ENCODE assay signal across 16 mouse cellular contexts in the genomic region with DNA sequence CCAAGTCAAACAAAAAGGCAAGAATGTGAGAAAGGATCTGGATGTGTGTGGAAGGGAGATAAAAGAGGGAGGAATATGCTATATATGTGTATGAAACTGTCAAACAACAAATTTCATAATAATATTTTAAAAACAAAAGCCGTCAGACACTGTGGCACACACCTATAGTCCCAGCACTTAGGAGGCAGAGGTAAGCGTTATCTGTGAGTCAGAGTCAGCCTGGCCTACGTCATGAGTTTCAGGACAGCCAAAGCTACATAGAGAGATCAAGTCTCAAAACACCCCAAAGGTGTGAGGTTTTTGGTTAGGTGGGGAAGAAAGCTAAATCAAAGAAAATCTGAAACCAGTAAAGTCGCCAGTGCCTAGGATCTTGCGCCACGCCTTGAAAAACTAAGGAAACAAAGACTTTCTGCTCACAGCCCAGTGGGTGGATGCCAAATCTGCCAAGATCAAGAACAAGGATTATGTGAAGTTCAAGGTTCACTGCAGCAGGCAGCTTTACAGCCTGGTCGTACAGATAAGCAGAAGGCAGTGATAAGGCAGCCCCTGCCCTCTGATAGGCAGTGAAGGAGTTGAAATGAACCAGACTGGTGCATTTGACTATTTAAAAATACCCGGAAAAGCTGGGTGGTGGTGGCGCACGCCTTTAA. TPM values are rescaled to one million over a fixed set of nuclear protein-coding genes. Genes with fewer than 3 reads are reported as not detected.
DNase-seq lines count a peak whose midpoint lies in the region; ATAC-seq and TF ChIP-seq lines count a peak whose summit lies in the region.
"Had no signal": no experiment of that assay in that cellular context is flagged by ENCODE, and none has a peak within 500 bp of the region (broad histone marks: within the 10 kb centered on the region; RNA-seq: fewer than 3 reads in every experiment).

No protein-coding gene starts in this region.

- no peak overlapping the region for H3K9ac ChIP-seq in intestine, embryonic 16.5 days (ENCODE audit: low read depth, low read length)
- H3K9ac ChIP-seq in hindbrain, embryonic 12.5 days, result no peak overlapping the region
- H3K9ac ChIP-seq: heart, embryonic 13.5 days; hindbrain, embryonic 15.5 days had no signal

- H3K4me1 ChIP-seq in intestine, embryonic 16.5 days (ENCODE audit: control insufficient read depth, insufficient read depth, low read length), result 0 out of 2 replicates have a peak, but pooled peaks cover 4% of the 10 kb centered on the region
- no peaks in the 10 kb centered on the region for H3K4me1 ChIP-seq in hindbrain, embryonic 12.5 days
- no peaks in the 10 kb centered on the region for H3K4me1 ChIP-seq in cerebellum, adult 2 months (ENCODE audit: control insufficient read depth, insufficient read depth, low read length)
- H3K4me1 ChIP-seq: heart, embryonic 13.5 days; hindbrain, embryonic 15.5 days had no signal

- peak; percentile 52 to 81 for DNase-seq in adrenal gland, adult (ENCODE audit: inconsistent age in 2 of 2, low spot score in 1 of 2)
- no peak for DNase-seq in adrenal gland, postnatal 4 days (ENCODE audit: low spot score in 2 of 2)
- DNase-seq in adrenal gland, adult 8-10 months, result peak; percentile 21
- no peak for DNase-seq in urinary bladder, postnatal 10 days (ENCODE audit: low spot score)
- no peak for DNase-seq in cerebellum, adult 2 months
- DNase-seq: cerebellum, adult 11-12 months; embryo, embryonic 11 days; kidney, postnatal 25 days; lung, adult 2 months; right cerebral cortex, adult 18-20 months had no signal

- peak overlapping the region; percentile 85 for H3K27ac ChIP-seq in intestine, embryonic 16.5 days (ENCODE audit: low read length)
- H3K27ac ChIP-seq in hindbrain, embryonic 12.5 days, result no peak overlapping the region
- no peak overlapping the region for H3K27ac ChIP-seq in cerebellum, adult 2 months (ENCODE audit: insufficient read depth, low read length)
- H3K27ac ChIP-seq: heart, embryonic 13.5 days; hindbrain, embryonic 15.5 days had no signal

- H3K27me3 ChIP-seq in intestine, embryonic 16.5 days (replicated peaks; ENCODE audit: control insufficient read depth, insufficient read depth, low read length), result no peaks in the 10 kb centered on the region
- no peaks in the 10 kb centered on the region for H3K27me3 ChIP-seq in hindbrain, embryonic 12.5 days
- H3K27me3 ChIP-seq in cerebellum, adult 2 months (ENCODE audit: control insufficient read depth, insufficient read depth, low read length), result no peaks in the 10 kb centered on the region
- H3K27me3 ChIP-seq: heart, embryonic 13.5 days; hindbrain, embryonic 15.5 days; megakaryocyte, embryonic 14.5 days had no signal

- peaks cover 9% of the 10 kb centered on the region; the same call in 1 of the 2 replicates for H3K36me3 ChIP-seq in intestine, embryonic 16.5 days (ENCODE audit: control insufficient read depth, insufficient read depth, low read length)
- peaks cover 32% of the 10 kb centered on the region for H3K36me3 ChIP-seq in hindbrain, embryonic 12.5 days

- ATAC-seq in intestine, embryonic 16.5 days, result peak; percentile 99
- ATAC-seq in megakaryocyte-erythroid progenitor cell, adult 5-6 weeks (replicated peaks; ENCODE audit: low FRiP score, low TSS enrichment, poor library complexity, severe bottlenecking), result peak; percentile 98
- no peak for ATAC-seq in hindbrain, embryonic 12.5 days (ENCODE audit: low FRiP score)

- H3K4me3 ChIP-seq in intestine, embryonic 16.5 days (ENCODE audit: low read length), result no peak overlapping the region
- no peak overlapping the region for H3K4me3 ChIP-seq in hindbrain, embryonic 12.5 days
- no peak overlapping the region for H3K4me3 ChIP-seq in cerebellum, adult 2 months (replicated peaks; ENCODE audit: insufficient read depth, low read depth, low read length)
- H3K4me3 ChIP-seq: heart, embryonic 13.5 days; hindbrain, embryonic 15.5 days; megakaryocyte, embryonic 14.5 days had no signal

- WGBS in intestine, embryonic 16.5 days, result 62% methylated on average over 10 of the region's 10 CpGs
- WGBS in hindbrain, embryonic 12.5 days, result 93% methylated on average over 10 of the region's 10 CpGs
- WGBS in cerebellum, adult 2 months, result 91% methylated on average over 10 of the region's 10 CpGs

- no peak overlapping the region for H3K4me2 ChIP-seq in intestine, embryonic 16.5 days (ENCODE audit: low read depth, low read length)
- H3K4me2 ChIP-seq in hindbrain, embryonic 12.5 days (replicated peaks), result no peak overlapping the region
- H3K4me2 ChIP-seq: heart, embryonic 13.5 days; hindbrain, embryonic 15.5 days had no signal

- no peak for TF ChIP-seq POLR2A in cerebellum, adult 2 months (IDR thresholded peaks at IDR 0.05; ENCODE audit: borderline replicate concordance, insufficient read depth, low read length)

- TF ChIP-seq CTCF in cerebellum, adult 2 months (IDR thresholded peaks at IDR 0.05; ENCODE audit: borderline replicate concordance, insufficient read depth, low read depth, low read length), result no peak

- H3K9me3 ChIP-seq in intestine, embryonic 16.5 days (ENCODE audit: control insufficient read depth, low read length), result no peaks in the 10 kb centered on the region
- H3K9me3 ChIP-seq in hindbrain, embryonic 12.5 days (replicated peaks), result no peaks in the 10 kb centered on the region
- H3K9me3 ChIP-seq: heart, embryonic 13.5 days; hindbrain, embryonic 15.5 days; megakaryocyte, embryonic 14.5 days had no signal

RNA-seq across cellular contexts. Expression of a gene that starts 33.8 kb away (rescaled TPM):
- total RNA-seq in adrenal gland, postnatal 4 days (2021), result 10 to 100 TPM; 66.3 to 80.3 TPM
- total RNA-seq in adrenal gland, adult 8-10 months (2022), result 100 to 1,000 TPM in 2 of 4 experiments, 10 to 100 TPM in 2; 79.8 to 128 (median 106) TPM
- polyA plus RNA-seq in intestine, embryonic 16.5 days (2015; fragmentation: Nextera tagmentation; extraction: Ambion mirVana), result 95.7 and 101 TPM in 2 replicates
- total RNA-seq in megakaryocyte-erythroid progenitor cell, adult 5-6 weeks (2014; fragmentation: Nextera tagmentation), result 32.5 and 34.5 TPM in 2 replicates
- 19.8 and 25.0 TPM in 2 replicates for total RNA-seq in megakaryocyte-erythroid progenitor cell, adult 5-6 weeks (2017)
- polyA plus RNA-seq in hindbrain, embryonic 12.5 days (2016; fragmentation: Nextera tagmentation; extraction: Ambion mirVana), result 119 and 133 TPM in 2 replicates
- 97.4 and 103 TPM in 2 replicates for polyA plus RNA-seq in cerebellum, adult 2 months (2012; rRNA removed)

RNA-seq across cellular contexts. Expression of a gene that starts 59.0 kb away (rescaled TPM):
- total RNA-seq in adrenal gland, postnatal 4 days (2021), result 100 to 1,000 TPM; 126 to 146 TPM
- 100 to 1,000 TPM; 115 to 133 (median 124) TPM for total RNA-seq in adrenal gland, adult 8-10 months (2022)
- polyA plus RNA-seq in intestine, embryonic 16.5 days (2015; fragmentation: Nextera tagmentation; extraction: Ambion mirVana), result 31.9 and 36.3 TPM in 2 replicates
- total RNA-seq in megakaryocyte-erythroid progenitor cell, adult 5-6 weeks (2014; fragmentation: Nextera tagmentation), result 185 and 196 TPM in 2 replicates
- 436 and 446 TPM in 2 replicates for total RNA-seq in megakaryocyte-erythroid progenitor cell, adult 5-6 weeks (2017)
- 53.9 and 57.8 TPM in 2 replicates for polyA plus RNA-seq in hindbrain, embryonic 12.5 days (2016; fragmentation: Nextera tagmentation; extraction: Ambion mirVana)
- polyA plus RNA-seq in cerebellum, adult 2 months (2012; rRNA removed), result 82.0 and 83.9 TPM in 2 replicates

Comparison
In these comparisons a context has a peak if more than half of its experiments do, and no peak if none do; other contexts are left out.
1. DNase-seq: peak in adrenal gland, adult (2 of 2) and adrenal gland, adult 8-10 months (single experiment); none in adrenal gland, postnatal 4 days (0 of 2), urinary bladder, postnatal 10 days (single experiment) and cerebellum, adult 2 months (0 of 2).